ENCODE assay signal across 8 mouse cellular contexts in genomic region chr5:127615459-127615858, GRCm38 (mm10). TPM values are rescaled to one million over a fixed set of nuclear protein-coding genes. Genes with fewer than 3 reads are reported as not detected.
A peak's percentile ranks its signal among the peaks of the same experiment; 100 is the strongest.
DNase-seq lines count a peak whose midpoint lies in the region; ATAC-seq lines count a peak whose summit lies in the region.

No protein-coding gene starts in this region.

- H3K4me3 ChIP-seq in lung, embryonic 16.5 days (ENCODE audit: low read length), result peak overlapping the region; percentile 99
- peak overlapping the region; percentile 94 for H3K4me3 ChIP-seq in forebrain, embryonic 16.5 days (replicated peaks; ENCODE audit: low read length)
- peak overlapping the region; percentile 75 for H3K4me3 ChIP-seq in liver, embryonic 12.5 days
- peak overlapping the region; percentile 97 for H3K4me3 ChIP-seq in stomach, embryonic 15.5 days (replicated peaks)

- 68% methylated on average over 3 of the region's 3 CpGs for WGBS in lung, embryonic 16.5 days
- WGBS in forebrain, embryonic 16.5 days, result 83% methylated on average over 3 of the region's 3 CpGs
- 42% methylated on average over 3 of the region's 3 CpGs for WGBS in liver, embryonic 12.5 days (ENCODE audit: insufficient replicate concordance)
- 68% methylated on average over 3 of the region's 3 CpGs for WGBS in stomach, embryonic 15.5 days

- H3K9ac ChIP-seq in lung, embryonic 16.5 days (ENCODE audit: low read length), result peak overlapping the region; percentile 99; the same call in 1 of the 2 replicates
- H3K9ac ChIP-seq in forebrain, embryonic 16.5 days (replicated peaks; ENCODE audit: low read depth, low read length), result no peak overlapping the region
- H3K9ac ChIP-seq in liver, embryonic 12.5 days, result peak overlapping the region; percentile 82
- peak overlapping the region; percentile 91; the same call in 1 of the 2 replicates for H3K9ac ChIP-seq in stomach, embryonic 15.5 days

- intact Hi-C loops in left cerebral cortex, postnatal 10 days (cut with DNase I), result loop anchor here (10.0 kb wide), 1 partner anchor 879 kb away; no protein-coding TSS in a partner anchor

- no peaks in the 10 kb centered on the region for H3K27me3 ChIP-seq in lung, embryonic 16.5 days (ENCODE audit: control insufficient read depth, insufficient read depth, low read depth, low read length)
- 0 out of 2 replicates have a peak, but pooled peaks cover 2% of the 10 kb centered on the region for H3K27me3 ChIP-seq in forebrain, embryonic 16.5 days (replicated peaks; ENCODE audit: control insufficient read depth, insufficient read depth, low read length)
- H3K27me3 ChIP-seq in liver, embryonic 12.5 days (replicated peaks), result no peaks in the 10 kb centered on the region
- H3K27me3 ChIP-seq in stomach, embryonic 15.5 days (replicated peaks), result no peaks in the 10 kb centered on the region

- peak overlapping the region; percentile 98 for H3K4me2 ChIP-seq in lung, embryonic 16.5 days (ENCODE audit: low read depth, low read length)
- peak overlapping the region; percentile 87 for H3K4me2 ChIP-seq in forebrain, embryonic 16.5 days (ENCODE audit: low read length)
- peak overlapping the region; percentile 92 for H3K4me2 ChIP-seq in liver, embryonic 12.5 days
- peak overlapping the region; percentile 84 for H3K4me2 ChIP-seq in stomach, embryonic 15.5 days

- H3K4me1 ChIP-seq in lung, embryonic 16.5 days (replicated peaks; ENCODE audit: control insufficient read depth, insufficient read depth, low read length), result peaks cover 39% of the 10 kb centered on the region
- peaks cover 42% of the 10 kb centered on the region for H3K4me1 ChIP-seq in forebrain, embryonic 16.5 days (replicated peaks; ENCODE audit: control insufficient read depth, insufficient read depth, low read length)
- peaks cover 57% of the 10 kb centered on the region for H3K4me1 ChIP-seq in liver, embryonic 12.5 days
- peaks cover 20% of the 10 kb centered on the region for H3K4me1 ChIP-seq in stomach, embryonic 15.5 days

- H3K9me3 ChIP-seq in lung, embryonic 16.5 days (ENCODE audit: control insufficient read depth, low read length), result no peaks in the 10 kb centered on the region
- H3K9me3 ChIP-seq in forebrain, embryonic 16.5 days (ENCODE audit: control insufficient read depth, low read length), result no peaks in the 10 kb centered on the region
- no peaks in the 10 kb centered on the region for H3K9me3 ChIP-seq in liver, embryonic 12.5 days (replicated peaks)
- H3K9me3 ChIP-seq in stomach, embryonic 15.5 days, result no peaks in the 10 kb centered on the region

- no peak overlapping the region for H3K27ac ChIP-seq in lung, embryonic 16.5 days (ENCODE audit: low read length)
- no peak overlapping the region for H3K27ac ChIP-seq in forebrain, embryonic 16.5 days (ENCODE audit: low read length)
- no peak overlapping the region for H3K27ac ChIP-seq in liver, embryonic 12.5 days
- no peak overlapping the region for H3K27ac ChIP-seq in stomach, embryonic 15.5 days

- H3K36me3 ChIP-seq in lung, embryonic 16.5 days (ENCODE audit: control insufficient read depth, insufficient read depth, low read length), result no peaks in the 10 kb centered on the region
- no peaks in the 10 kb centered on the region for H3K36me3 ChIP-seq in forebrain, embryonic 16.5 days (ENCODE audit: control insufficient read depth, insufficient read depth)
- no peaks in the 10 kb centered on the region for H3K36me3 ChIP-seq in liver, embryonic 12.5 days
- H3K36me3 ChIP-seq in stomach, embryonic 15.5 days, result no peaks in the 10 kb centered on the region

- ATAC-seq in lung, embryonic 16.5 days (ENCODE audit: low read depth), result no peak
- ATAC-seq in forebrain, embryonic 16.5 days, result no peak
- no peak for ATAC-seq in liver, embryonic 12.5 days
- ATAC-seq in stomach, embryonic 15.5 days (ENCODE audit: insufficient read depth, low FRiP score, low read depth), result no peak

- no peak for DNase-seq in lung, postnatal 4 days
- no peak for DNase-seq in thymus, postnatal 14 days
- DNase-seq in right cerebral cortex, postnatal 14 days, result no peak
- DNase-seq in left cerebral cortex, postnatal 10 days (ENCODE audit: extremely low spot score in 1 of 2, low spot score in 2 of 2), result no peak

RNA-seq across cellular contexts. Expression of gene Glt1d1, which starts 16.6 kb away (rescaled TPM):
- 0.18 and 0.68 TPM in 2 replicates for polyA plus RNA-seq in lung, embryonic 16.5 days (2015; fragmentation: Nextera tagmentation; extraction: Ambion mirVana)
- polyA plus RNA-seq in forebrain, embryonic 16.5 days (2015; fragmentation: Nextera tagmentation; extraction: Ambion mirVana), result 0.98 and 1.1 TPM in 2 replicates
- polyA plus RNA-seq in liver, embryonic 12.5 days (2016; fragmentation: Nextera tagmentation; extraction: Ambion mirVana), result 0.08 and 0.28 TPM in 2 replicates
- 0.52 and 0.62 TPM in 2 replicates for polyA plus RNA-seq in stomach, embryonic 15.5 days (2015; fragmentation: Nextera tagmentation; extraction: Ambion mirVana)
- 10 to 100 TPM; 23.4 to 27.4 TPM for total RNA-seq in left cerebral cortex, postnatal 10 days (2021)

RNA-seq across cellular contexts. Expression of gene Slc15a4, which starts 17.2 kb away (rescaled TPM):
- polyA plus RNA-seq in lung, embryonic 16.5 days (2015; fragmentation: Nextera tagmentation; extraction: Ambion mirVana), result 22.8 and 23.6 TPM in 2 replicates
- polyA plus RNA-seq in forebrain, embryonic 16.5 days (2015; fragmentation: Nextera tagmentation; extraction: Ambion mirVana), result 28.2 and 32.2 TPM in 2 replicates
- polyA plus RNA-seq in liver, embryonic 12.5 days (2016; fragmentation: Nextera tagmentation; extraction: Ambion mirVana), result 14.1 and 14.9 TPM in 2 replicates
- 20.6 and 21.7 TPM in 2 replicates for polyA plus RNA-seq in stomach, embryonic 15.5 days (2015; fragmentation: Nextera tagmentation; extraction: Ambion mirVana)
- 10 to 100 TPM; 21.4 to 21.9 TPM for total RNA-seq in left cerebral cortex, postnatal 10 days (2021)
